Mouse (Mus musculus) lung, postnatal 25 days (tissue): ENCODE measurements around the gene Olfr181.

Experiments used
- DNase-seq: peaks from one replicate; pipeline ENCODE4 v3.0.0; 2022; ENCODE audit warnings: low spot score

Olfr181 gene

DNA sequence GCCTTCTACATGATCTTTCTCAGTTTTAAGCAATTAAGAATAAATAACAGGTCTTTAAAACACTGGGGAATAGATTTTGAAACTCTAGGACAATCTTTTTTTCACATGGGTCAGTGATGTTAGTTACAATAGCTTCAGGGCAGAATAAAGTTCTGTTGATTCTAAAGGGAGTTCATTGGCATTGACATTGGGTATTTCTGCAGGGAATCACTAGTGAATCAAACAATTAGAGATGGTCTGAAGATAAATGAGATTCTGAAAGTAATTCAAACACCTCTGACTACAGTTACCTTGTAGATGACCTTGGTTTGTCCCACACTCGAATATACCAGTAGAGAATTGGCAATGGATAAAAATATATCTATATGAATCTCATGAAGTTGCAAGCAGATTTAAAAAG, at the start of gene Olfr181:
Gene Olfr181 (minus strand): TSS at position 101 of the 400 bp plus-strand sequence.
- DNase-seq: no peak

GRCm38 (mm10) chr16:58929292-58929691, 737 bp upstream of the Olfr181 start, which contains the start of gene Olfr180:
Gene Olfr180, minus strand, starts transcription at chr16:58929392.
- no peak for DNase-seq

GRCm38 (mm10) chr16:58891963-58892362, 36.6 kb downstream of the Olfr181 start, which contains the start of gene Olfr178:
Gene Olfr178, minus strand, starts transcription at chr16:58892063.
- no peak for DNase-seq

- DNase-seq: no peak
Measured at GRCm38 (mm10) chr16:58884416-58884815, 44.1 kb downstream of the Olfr181 start.
